Mouse (Mus musculus) E14TG2a.4 (cell line): ENCODE measurements around the gene Gdf2.

Experiments used
- CTCF ChIP-seq: conservative IDR thresholded peaks from 2 replicates; pipeline ENCODE4 v1.5.1; 2014; ENCODE audit warnings: low read length
- NANOG ChIP-seq: IDR thresholded peaks from 2 replicates; pipeline ENCODE4 v1.6.1; 2014; ENCODE audit warnings: borderline replicate concordance, low read length, mixed read lengths
- POU5F1 ChIP-seq: IDR thresholded peaks from 2 replicates; pipeline ENCODE4 v1.6.1; 2014; ENCODE audit warnings: low read length, borderline replicate concordance

- TF ChIP-seq CTCF: no peak
- TF ChIP-seq NANOG: no peak
- no peak for TF ChIP-seq POU5F1
Observed at GRCm38 (mm10) chr14:33989201-33989600, 48.4 kb downstream of the Gdf2 start.
